Mouse (Mus musculus): Measurements from ENCODE around the gene Tubgcp6. TPM values are rescaled to one million over a fixed set of nuclear protein-coding genes. Genes with fewer than 3 reads are reported as not detected.

The Tubgcp6 gene
- polyA plus RNA-seq, 1 experiment from 2014 or later, result 15.4 TPM

DNA sequence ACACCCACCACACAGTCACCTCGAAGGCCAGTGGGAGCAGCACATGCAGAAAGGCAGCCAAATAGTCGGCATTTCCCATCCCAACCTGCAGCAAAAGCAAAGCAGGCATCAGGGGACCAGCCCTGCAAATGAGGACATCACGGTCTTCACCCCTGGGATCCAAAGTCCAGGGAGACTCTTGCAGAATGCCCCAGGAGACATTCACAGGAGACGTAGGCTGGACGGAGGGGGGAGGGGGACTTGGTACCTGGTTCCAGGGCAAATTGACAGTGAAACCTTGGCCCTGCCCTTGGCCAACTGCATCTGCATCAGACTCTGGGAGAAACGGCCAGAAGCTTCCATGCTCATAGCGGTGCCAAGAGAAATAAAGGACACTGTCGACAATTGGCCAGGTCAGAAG is 3.7 kb upstream of the Tubgcp6 start:
- Histone ChIP-seq H3K4me2 (no peak overlapping the region), H3K27ac (no peak overlapping the region), H3K36me3 (0 out of 2 replicates have a peak, but pooled peaks cover 3% of the 10 kb centered on the region), H3K27me3 (no peaks in the 10 kb centered on the region), H3K9ac (no peak overlapping the region), H3K9me3 (no peaks in the 10 kb centered on the region), H3K4me3 (no peak overlapping the region), H3K4me1 (peaks cover 33% of the 10 kb centered on the region)
- WGBS, result 85% methylated on average over 8 of the region's 8 CpGs
- ATAC-seq (ENCODE audit: borderline replicate concordance, extremely low read depth, low FRiP score, low TSS enrichment), result no peak

GRCm38 (mm10) chr15:89125351-89125750 is 2.4 kb upstream of the Tubgcp6 start:
- WGBS, result 90% methylated on average over 9 of the region's 9 CpGs
- Histone ChIP-seq H3K36me3 (0 out of 2 replicates have a peak, but pooled peaks cover 3% of the 10 kb centered on the region), H3K4me3 (no peak overlapping the region), H3K27ac (no peak overlapping the region), H3K4me2 (no peak overlapping the region), H3K9ac (no peak overlapping the region), H3K4me1 (peaks cover 46% of the 10 kb centered on the region), H3K9me3 (no peaks in the 10 kb centered on the region), H3K27me3 (no peaks in the 10 kb centered on the region)
- ATAC-seq (ENCODE audit: borderline replicate concordance, extremely low read depth, low FRiP score, low TSS enrichment), result no peak

DNA sequence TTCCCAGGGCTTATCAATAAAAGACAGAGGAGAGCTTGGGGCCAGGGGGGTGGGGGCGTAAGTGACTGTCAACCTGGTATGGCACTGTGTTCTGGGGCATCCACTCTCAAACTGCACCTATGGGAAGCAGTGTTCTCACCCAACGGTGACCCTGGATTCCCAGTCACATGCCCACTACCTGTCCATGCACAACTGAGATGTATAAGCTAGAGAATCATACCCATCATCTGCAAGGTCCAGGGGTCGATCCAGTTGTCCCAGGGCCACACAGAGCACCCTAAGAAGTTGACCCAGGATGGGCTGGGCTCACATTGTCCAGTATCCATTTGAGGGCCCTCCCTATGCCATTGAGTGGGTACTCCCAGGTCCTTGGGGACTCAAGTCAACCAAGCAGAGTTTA is 1.4 kb upstream of the Tubgcp6 start:
- no peak overlapping the region for H3K4me3 ChIP-seq
- no peaks in the 10 kb centered on the region for H3K27me3 ChIP-seq
- H3K36me3 ChIP-seq, result peaks cover 11% of the 10 kb centered on the region; the same call in 1 of the 2 replicates
- no peak overlapping the region for H3K27ac ChIP-seq
- H3K4me1 ChIP-seq, result peaks cover 49% of the 10 kb centered on the region
- no peak overlapping the region for H3K4me2 ChIP-seq
- no peaks in the 10 kb centered on the region for H3K9me3 ChIP-seq
- WGBS, result 93% methylated on average over 3 of the region's 3 CpGs
- no peak overlapping the region for H3K9ac ChIP-seq
- no peak for ATAC-seq (ENCODE audit: borderline replicate concordance, extremely low read depth, low FRiP score, low TSS enrichment)

DNA sequence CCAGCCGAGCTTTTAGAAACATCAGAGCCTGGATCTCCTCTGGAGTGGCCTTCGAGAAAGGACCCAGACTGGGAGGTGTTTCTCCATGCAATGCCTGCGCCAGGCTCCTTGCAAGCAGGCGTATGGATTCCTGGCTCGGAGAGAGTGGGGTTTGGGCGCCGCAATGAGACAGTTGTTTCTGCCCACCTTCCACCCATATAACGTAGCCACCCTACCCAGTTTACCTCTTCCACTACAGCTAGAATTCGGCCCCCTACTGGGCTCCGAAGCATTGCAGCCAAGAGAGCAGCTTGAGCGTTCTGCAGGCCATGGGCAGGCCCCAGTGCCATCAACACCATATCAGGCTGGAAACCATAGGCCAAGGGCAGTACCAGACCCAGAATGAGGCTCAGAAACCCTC is 683 bp upstream of the Tubgcp6 start:
- ATAC-seq (ENCODE audit: borderline replicate concordance, extremely low read depth, low FRiP score, low TSS enrichment), result no peak
- no peaks in the 10 kb centered on the region for H3K27me3 ChIP-seq
- H3K36me3 ChIP-seq, result peaks cover 11% of the 10 kb centered on the region; the same call in 1 of the 2 replicates
- peak overlapping the region; percentile 74 for H3K4me2 ChIP-seq
- peaks cover 45% of the 10 kb centered on the region for H3K4me1 ChIP-seq
- peak overlapping the region; percentile 84 for H3K4me3 ChIP-seq
- H3K9ac ChIP-seq, result peak overlapping the region; percentile 82
- 24% methylated on average over 11 of the region's 11 CpGs for WGBS
- H3K27ac ChIP-seq, result 0 out of 2 replicates have a peak overlapping the region, but pooled peaks have one; percentile 29
- H3K9me3 ChIP-seq, result no peaks in the 10 kb centered on the region

DNA sequence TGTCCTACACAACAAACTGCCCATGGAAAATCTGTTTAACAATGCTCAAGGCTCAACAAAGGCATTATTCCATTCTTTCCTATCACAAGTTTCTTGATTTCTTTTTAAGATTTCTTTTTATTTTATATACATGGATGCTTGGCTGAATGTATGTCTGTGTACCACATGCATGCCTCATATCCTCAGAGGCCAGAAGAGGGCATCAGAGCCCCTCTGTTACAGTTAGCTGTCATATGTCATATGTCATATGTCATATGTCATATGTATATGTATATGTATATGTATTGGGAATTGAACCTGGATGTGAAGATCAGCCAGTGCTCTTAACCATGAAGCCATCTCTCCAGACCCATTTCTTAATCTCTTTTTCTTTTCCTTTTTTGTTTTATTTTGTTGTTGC is 4.9 kb downstream of the Tubgcp6 start:
- Histone ChIP-seq H3K4me3 (no peak overlapping the region), H3K36me3 (peaks cover 48% of the 10 kb centered on the region), H3K4me2 (no peak overlapping the region), H3K27me3 (no peaks in the 10 kb centered on the region), H3K4me1 (peaks cover 25% of the 10 kb centered on the region), H3K9ac (no peak overlapping the region), H3K9me3 (no peaks in the 10 kb centered on the region), H3K27ac (no peak overlapping the region)
- no peak for ATAC-seq (ENCODE audit: borderline replicate concordance, extremely low read depth, low FRiP score, low TSS enrichment)

DNA sequence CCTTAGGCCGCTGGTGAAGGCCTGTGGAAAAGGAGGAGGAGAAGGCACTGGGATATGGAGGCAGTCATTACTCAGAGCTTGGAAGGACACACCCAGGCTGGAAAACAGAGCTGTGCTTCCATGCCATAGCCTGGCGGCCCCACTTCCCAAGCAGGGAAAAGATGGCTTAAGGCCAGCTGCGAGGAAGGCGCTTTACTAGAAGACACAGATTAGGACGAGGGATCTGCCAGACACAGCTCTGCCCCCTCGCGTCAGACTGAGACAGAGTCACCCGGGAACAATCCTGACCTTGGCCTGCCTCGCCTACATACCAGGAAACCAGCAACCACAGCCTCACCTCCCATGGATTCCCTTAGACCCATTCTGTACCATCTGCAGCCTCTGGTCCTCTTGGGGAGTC is 12.8 kb downstream of the Tubgcp6 start:
- H3K4me3 ChIP-seq, result no peak overlapping the region
- H3K27ac ChIP-seq, result no peak overlapping the region
- H3K27me3 ChIP-seq, result no peaks in the 10 kb centered on the region
- no peak overlapping the region for H3K4me2 ChIP-seq
- H3K36me3 ChIP-seq, result peaks cover 91% of the 10 kb centered on the region
- H3K9ac ChIP-seq, result no peak overlapping the region
- H3K9me3 ChIP-seq, result no peaks in the 10 kb centered on the region
- H3K4me1 ChIP-seq, result no peaks in the 10 kb centered on the region
- ATAC-seq (ENCODE audit: borderline replicate concordance, extremely low read depth, low FRiP score, low TSS enrichment), result no peak
- 66% methylated on average over 8 of the region's 9 CpGs for WGBS

DNA sequence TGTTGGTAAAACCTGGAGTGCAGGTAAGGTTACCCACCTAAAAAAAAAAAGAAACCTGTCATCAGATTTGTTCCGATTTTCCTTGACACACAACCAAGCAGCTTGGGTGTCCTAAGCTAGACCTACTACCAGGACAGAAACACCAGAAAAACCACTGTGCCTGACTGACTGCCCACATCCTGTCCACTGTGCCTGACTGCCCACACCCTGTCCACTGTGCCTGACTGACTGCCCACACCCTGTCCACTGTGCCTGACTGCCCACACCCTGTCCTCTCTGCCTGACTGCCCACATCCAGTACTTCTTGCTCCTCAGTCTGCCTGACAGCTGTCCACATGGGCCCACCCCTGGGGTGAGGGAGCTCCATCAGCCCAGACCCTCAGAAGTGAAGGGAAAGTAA is 15.9 kb downstream of the Tubgcp6 start:
- peaks cover 88% of the 10 kb centered on the region for H3K36me3 ChIP-seq
- H3K27ac ChIP-seq, result no peak overlapping the region
- no peak overlapping the region for H3K4me2 ChIP-seq
- no peaks in the 10 kb centered on the region for H3K9me3 ChIP-seq
- no peak overlapping the region for H3K4me3 ChIP-seq
- WGBS, result 85% methylated on average over 1 of the region's 1 CpGs
- no peaks in the 10 kb centered on the region for H3K4me1 ChIP-seq
- no peak for ATAC-seq (ENCODE audit: borderline replicate concordance, extremely low read depth, low FRiP score, low TSS enrichment)
- H3K27me3 ChIP-seq, result no peaks in the 10 kb centered on the region
- H3K9ac ChIP-seq, result no peak overlapping the region

DNA sequence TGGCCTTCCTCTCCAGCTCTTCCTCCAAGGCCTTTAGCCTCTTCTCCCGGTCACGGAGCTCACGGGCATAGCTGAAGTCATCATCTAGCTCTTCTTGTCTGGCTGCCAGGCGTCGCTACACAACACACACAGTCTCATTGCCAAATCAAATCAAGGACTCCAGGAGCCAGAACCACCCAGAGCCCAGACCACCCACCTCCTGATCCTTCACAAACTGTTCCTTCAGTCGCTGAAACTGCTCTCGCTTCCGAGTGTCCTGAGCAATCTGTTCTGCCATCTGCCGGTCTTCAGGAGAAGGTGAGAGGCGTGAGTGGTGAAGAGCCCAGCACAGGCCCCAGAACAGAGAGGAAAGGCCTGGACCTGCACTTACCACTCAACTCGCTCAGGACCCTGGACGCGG is 16.8 kb downstream of the Tubgcp6 start:
- Histone ChIP-seq H3K4me1 (no peaks in the 10 kb centered on the region), H3K27ac (no peak overlapping the region), H3K4me2 (no peak overlapping the region), H3K27me3 (no peaks in the 10 kb centered on the region), H3K9ac (no peak overlapping the region), H3K4me3 (no peak overlapping the region), H3K9me3 (no peaks in the 10 kb centered on the region), H3K36me3 (peaks cover 89% of the 10 kb centered on the region)
- WGBS, result 86% methylated on average over 13 of the region's 13 CpGs
- no peak for ATAC-seq (ENCODE audit: borderline replicate concordance, extremely low read depth, low FRiP score, low TSS enrichment)

DNA sequence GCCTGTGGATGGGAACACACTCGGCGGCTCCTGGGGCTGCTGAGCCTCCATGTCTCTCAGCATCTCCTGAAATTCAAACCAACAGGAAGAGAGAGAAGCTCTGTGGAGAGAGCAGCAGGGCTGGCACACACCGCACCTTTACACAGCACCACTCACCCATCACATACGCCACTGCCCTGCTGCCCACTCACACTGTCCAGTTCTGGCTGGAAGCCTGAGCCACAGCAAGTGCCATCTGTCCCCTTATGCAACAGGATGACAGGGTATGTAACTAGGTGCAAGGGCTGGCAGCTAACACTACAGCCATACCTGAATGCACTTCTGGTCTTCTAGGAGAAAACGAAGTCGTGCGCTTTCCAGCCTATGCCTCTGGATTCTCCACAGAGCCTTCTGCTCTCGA is 18.5 kb downstream of the Tubgcp6 start:
- WGBS, result 89% methylated on average over 8 of the region's 8 CpGs
- peaks cover 89% of the 10 kb centered on the region for H3K36me3 ChIP-seq
- ATAC-seq (ENCODE audit: borderline replicate concordance, extremely low read depth, low FRiP score, low TSS enrichment), result no peak

DNA sequence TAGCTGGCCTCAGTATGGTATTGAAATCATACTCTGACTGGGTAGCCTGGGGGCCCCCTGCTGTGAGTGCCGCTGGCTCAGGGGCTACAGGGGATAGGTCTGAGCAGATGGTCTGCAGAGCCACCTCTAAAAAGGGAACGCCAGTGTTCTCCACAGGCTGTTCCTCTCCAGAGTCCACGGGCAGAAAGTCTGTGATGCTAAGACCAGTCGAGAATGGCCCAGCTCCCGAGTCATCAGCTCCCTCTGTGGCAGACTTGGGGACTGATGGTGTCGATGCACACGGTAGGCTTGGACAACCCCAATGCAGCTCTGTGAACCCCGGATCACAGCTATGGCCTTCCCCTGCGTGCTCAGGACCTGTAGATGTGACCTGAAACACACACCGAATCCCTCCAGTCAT is 19.0 kb downstream of the Tubgcp6 start:
- WGBS, result 86% methylated on average over 10 of the region's 10 CpGs

More for the DNA sequence above, 18.5 kb downstream of the Tubgcp6 start:
- Histone ChIP-seq H3K4me3 (no peak overlapping the region), H3K4me2 (no peak overlapping the region), H3K9ac (no peak overlapping the region), H3K9me3 (no peaks in the 10 kb centered on the region), H3K27me3 (no peaks in the 10 kb centered on the region), H3K27ac (no peak overlapping the region), H3K4me1 (no peaks in the 10 kb centered on the region)

GRCm38 (mm10) chr15:89102646-89103045 is 20.3 kb downstream of the Tubgcp6 start:
- Histone ChIP-seq H3K27me3 (no peaks in the 10 kb centered on the region), H3K4me1 (no peaks in the 10 kb centered on the region), H3K9me3 (no peaks in the 10 kb centered on the region), H3K4me2 (no peak overlapping the region), H3K9ac (no peak overlapping the region), H3K27ac (no peak overlapping the region), H3K36me3 (peaks cover 90% of the 10 kb centered on the region), H3K4me3 (no peak overlapping the region)
- no peak for ATAC-seq (ENCODE audit: borderline replicate concordance, extremely low read depth, low FRiP score, low TSS enrichment)
- 70% methylated on average over 5 of the region's 5 CpGs for WGBS

More for the DNA sequence above, 19.0 kb downstream of the Tubgcp6 start:
- Histone ChIP-seq H3K4me3 (no peak overlapping the region), H3K9ac (no peak overlapping the region), H3K4me1 (no peaks in the 10 kb centered on the region), H3K9me3 (no peaks in the 10 kb centered on the region), H3K4me2 (no peak overlapping the region), H3K27ac (no peak overlapping the region), H3K36me3 (peaks cover 90% of the 10 kb centered on the region), H3K27me3 (no peaks in the 10 kb centered on the region)
- no peak for ATAC-seq (ENCODE audit: borderline replicate concordance, extremely low read depth, low FRiP score, low TSS enrichment)

GRCm38 (mm10) chr15:89100823-89101222 is 22.1 kb downstream of the Tubgcp6 start:
- Histone ChIP-seq H3K4me2 (no peak overlapping the region), H3K4me1 (no peaks in the 10 kb centered on the region), H3K27me3 (no peaks in the 10 kb centered on the region), H3K9ac (no peak overlapping the region), H3K9me3 (no peaks in the 10 kb centered on the region), H3K4me3 (no peak overlapping the region), H3K36me3 (peaks cover 90% of the 10 kb centered on the region), H3K27ac (no peak overlapping the region)
- WGBS, result 88% methylated on average over 12 of the region's 12 CpGs
- ATAC-seq (ENCODE audit: borderline replicate concordance, extremely low read depth, low FRiP score, low TSS enrichment), result no peak

GRCm38 (mm10) chr15:89098616-89099015 is 24.3 kb downstream of the Tubgcp6 start:
- WGBS, result 88% methylated on average over 7 of the region's 7 CpGs
- H3K4me2 ChIP-seq, result no peak overlapping the region
- no peak overlapping the region for H3K9ac ChIP-seq
- H3K4me3 ChIP-seq, result no peak overlapping the region
- peaks cover 91% of the 10 kb centered on the region for H3K36me3 ChIP-seq
- no peaks in the 10 kb centered on the region for H3K9me3 ChIP-seq
- ATAC-seq (ENCODE audit: borderline replicate concordance, extremely low read depth, low FRiP score, low TSS enrichment), result no peak
- no peaks in the 10 kb centered on the region for H3K4me1 ChIP-seq
- H3K27ac ChIP-seq, result no peak overlapping the region
- H3K27me3 ChIP-seq, result no peaks in the 10 kb centered on the region

Measured in lung, embryonic 15.5 days (tissue).